Mouse (Mus musculus) neural tube, embryonic 13.5 days (tissue): ENCODE data around the gene Gm49661. TPM values are rescaled to one million over a fixed set of nuclear protein-coding genes. Genes with fewer than 3 reads are reported as not detected.

Experiments used
- ATAC-seq: fragments of 200-750 bp; cut with Nextera tagmentation; 2 replicates; pipeline ENCODE4 v1.8.0; 2017; ENCODE audit warnings: low read depth, mild to moderate bottlenecking, moderate TSS enrichment, moderate library complexity
- H3K27ac ChIP-seq: fragments of 300-500 bp; sonication (generic); replicated peaks from 2 replicates; pipeline ENCODE4 v1.5.1; 2015; ENCODE audit warnings: moderate library complexity, mild to moderate bottlenecking, inconsistent platforms
- H3K27me3 ChIP-seq: fragments of 300-500 bp; sonication (generic); 2 replicates; pipeline ENCODE4 v1.6.1; 2015; ENCODE audit warnings: mild to moderate bottlenecking, inconsistent platforms
- H3K36me3 ChIP-seq: fragments of 300-500 bp; sonication (generic); 2 replicates; pipeline ENCODE4 v1.6.1; 2015; ENCODE audit warnings: mild to moderate bottlenecking, inconsistent platforms
- H3K4me1 ChIP-seq: fragments of 300-500 bp; sonication (generic); replicated peaks from 2 replicates; pipeline ENCODE4 v1.6.1; 2015; ENCODE audit warnings: inconsistent platforms
- H3K4me2 ChIP-seq: fragments of 300-500 bp; sonication (generic); 2 replicates; pipeline ENCODE4 v1.6.1; 2015; ENCODE audit warnings: inconsistent platforms, mild to moderate bottlenecking, moderate library complexity
- H3K4me3 ChIP-seq: fragments of 300-500 bp; sonication (generic); 2 replicates; pipeline ENCODE4 v1.5.1; 2015; ENCODE audit warnings: mild to moderate bottlenecking, inconsistent platforms
- H3K9ac ChIP-seq: fragments of 300-500 bp; sonication (generic); 2 replicates; pipeline ENCODE4 v1.6.1; 2015; ENCODE audit warnings: moderate library complexity, mild to moderate bottlenecking, inconsistent platforms
- H3K9me3 ChIP-seq: fragments of 300-500 bp; sonication (generic); 2 replicates; pipeline ENCODE4 v1.6.1; 2016; ENCODE audit warnings: inconsistent platforms
- WGBS: fragments of 180-500 bp; shearing (Covaris S2); methylation state at CpG from one replicate; pipeline ENCODE4 v1.1.7; 2015; 5-methylcytosine and 5-hydroxymethylcytosine counted together
- polyA plus RNA-seq: library from polyadenylated mRNA; unstranded; fragments of >200 nt; fragmentation: Nextera tagmentation; extraction: Ambion mirVana; gene quantifications from 2 replicates; pipeline ENCODE4 v1.2.1, GENCODE M21; 2015

Gm49661 gene
- not detected in 2 replicates for polyA plus RNA-seq

- ATAC-seq, result peak; percentile 66
Measured at GRCm38 (mm10) chr8:84969241-84970134, at the start of gene Gm49661, which contains the start of the genes Prdx2 and Rnaseh2a. Gene Gm49661 (minus strand): TSS chr8:84969433. Gene Prdx2 (plus strand): TSS chr8:84969587. Gene Rnaseh2a (minus strand): TSS chr8:84969767.

DNA sequence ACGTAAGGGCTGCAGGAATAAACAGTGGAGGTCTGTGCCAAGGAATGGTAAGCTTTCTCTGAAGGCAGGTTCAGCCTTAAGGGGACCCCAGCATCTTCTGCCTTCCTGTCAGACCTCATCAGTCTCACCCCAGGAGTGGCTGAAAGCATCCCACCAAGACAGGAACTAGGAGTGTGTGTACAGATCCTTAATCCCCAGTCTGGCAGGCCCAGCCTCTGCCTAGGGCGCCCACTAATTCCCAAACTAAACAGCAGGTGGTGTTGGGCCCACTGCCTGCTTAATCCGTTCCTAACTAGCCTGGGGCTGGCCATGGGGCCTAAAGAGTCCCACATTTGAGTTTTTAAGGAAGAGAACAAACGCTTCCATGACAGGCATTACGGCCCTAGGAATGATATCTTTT is 48.0 kb upstream of the Gm49661 start:
- H3K4me1 ChIP-seq, result peaks cover 6% of the 10 kb centered on the region; the same call in 1 of the 2 replicates
- H3K4me3 ChIP-seq, result no peak overlapping the region
- H3K27me3 ChIP-seq, result peaks cover 29% of the 10 kb centered on the region
- no peak for ATAC-seq
- peaks cover 56% of the 10 kb centered on the region for H3K36me3 ChIP-seq
- WGBS, result 66% methylated on average over 5 of the region's 5 CpGs
- H3K9ac ChIP-seq, result no peak overlapping the region
- H3K27ac ChIP-seq, result no peak overlapping the region
- H3K4me2 ChIP-seq, result no peak overlapping the region
- H3K9me3 ChIP-seq, result no peaks in the 10 kb centered on the region

More at GRCm38 (mm10) chr8:84969241-84970134, at the start of gene Gm49661, which contains the start of the genes Prdx2 and Rnaseh2a:
- peaks cover 35% of the 10 kb centered on the region for H3K36me3 ChIP-seq
- H3K27me3 ChIP-seq, result no peaks in the 10 kb centered on the region
- peak within 1 kb of the TSS; percentile 98 for H3K4me2 ChIP-seq
- peak within 1 kb of the TSS; percentile 87 for H3K4me3 ChIP-seq
- no peaks in the 10 kb centered on the region for H3K9me3 ChIP-seq
- under 1% methylated on average over 56 of the region's 56 CpGs for whole genome bisulfite sequencing
- H3K4me1 ChIP-seq, result peaks cover 60% of the 10 kb centered on the region
- H3K9ac ChIP-seq, result peak within 1 kb of the TSS; percentile 99
- H3K27ac ChIP-seq, result peak within 1 kb of the TSS; percentile 87

DNA sequence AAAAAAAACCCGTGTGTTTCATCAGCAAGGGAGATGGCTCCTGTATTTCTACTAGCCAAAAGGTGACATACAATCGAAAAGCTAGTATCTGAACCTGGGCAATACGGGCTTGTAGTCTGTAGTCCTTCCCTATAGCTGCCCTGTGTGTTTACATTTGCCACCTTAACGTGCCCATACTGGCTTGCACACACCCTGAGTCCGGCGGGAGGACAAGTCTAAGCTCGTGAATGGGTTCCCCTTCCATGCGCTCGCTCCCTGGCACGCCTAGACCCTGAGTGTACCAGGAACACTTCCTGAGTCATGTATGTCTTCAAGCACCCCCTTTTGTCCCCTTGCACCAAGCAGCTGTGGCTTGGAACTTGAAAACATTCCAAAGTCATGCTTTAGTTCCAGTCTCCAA is 47.5 kb upstream of the Gm49661 start:
- peaks cover 51% of the 10 kb centered on the region for H3K36me3 ChIP-seq
- 77% methylated on average over 10 of the region's 10 CpGs for WGBS
- ATAC-seq, result no peak

DNA sequence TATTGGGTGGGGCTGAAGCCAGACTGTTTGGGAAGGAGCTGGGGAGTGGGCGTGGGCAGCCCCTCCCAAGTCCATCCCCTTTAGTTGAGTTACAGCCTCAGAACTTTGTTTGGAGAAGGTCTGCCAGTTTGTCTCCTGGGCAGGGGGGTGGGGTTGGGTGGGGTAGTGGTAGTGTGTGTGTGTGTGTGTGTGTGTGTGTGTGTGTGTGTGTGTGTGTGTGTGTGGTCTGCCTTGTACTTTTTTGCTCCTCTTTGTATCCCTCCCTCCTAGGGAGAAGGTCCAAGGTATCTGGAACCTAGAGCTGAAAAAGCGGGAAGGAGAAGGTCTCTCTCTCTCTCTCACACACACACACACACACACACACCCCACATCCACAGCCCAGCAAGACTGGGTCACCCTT is 45.2 kb upstream of the Gm49661 start, which contains the start of gene Best2:
Gene Best2 (minus strand): TSS at position 101 of the 400 bp plus-strand sequence.
- 64% methylated on average over 2 of the region's 2 CpGs for WGBS
- no peak for ATAC-seq
- H3K9ac ChIP-seq, result peak within 1 kb of the TSS; percentile 65

More for the DNA sequence above, 47.5 kb upstream of the Gm49661 start:
- no peak overlapping the region for H3K27ac ChIP-seq
- H3K4me2 ChIP-seq, result no peak overlapping the region
- peaks cover 34% of the 10 kb centered on the region for H3K27me3 ChIP-seq
- no peaks in the 10 kb centered on the region for H3K9me3 ChIP-seq
- no peak overlapping the region for H3K4me3 ChIP-seq
- H3K9ac ChIP-seq, result no peak overlapping the region
- peaks cover 6% of the 10 kb centered on the region; the same call in 1 of the 2 replicates for H3K4me1 ChIP-seq

DNA sequence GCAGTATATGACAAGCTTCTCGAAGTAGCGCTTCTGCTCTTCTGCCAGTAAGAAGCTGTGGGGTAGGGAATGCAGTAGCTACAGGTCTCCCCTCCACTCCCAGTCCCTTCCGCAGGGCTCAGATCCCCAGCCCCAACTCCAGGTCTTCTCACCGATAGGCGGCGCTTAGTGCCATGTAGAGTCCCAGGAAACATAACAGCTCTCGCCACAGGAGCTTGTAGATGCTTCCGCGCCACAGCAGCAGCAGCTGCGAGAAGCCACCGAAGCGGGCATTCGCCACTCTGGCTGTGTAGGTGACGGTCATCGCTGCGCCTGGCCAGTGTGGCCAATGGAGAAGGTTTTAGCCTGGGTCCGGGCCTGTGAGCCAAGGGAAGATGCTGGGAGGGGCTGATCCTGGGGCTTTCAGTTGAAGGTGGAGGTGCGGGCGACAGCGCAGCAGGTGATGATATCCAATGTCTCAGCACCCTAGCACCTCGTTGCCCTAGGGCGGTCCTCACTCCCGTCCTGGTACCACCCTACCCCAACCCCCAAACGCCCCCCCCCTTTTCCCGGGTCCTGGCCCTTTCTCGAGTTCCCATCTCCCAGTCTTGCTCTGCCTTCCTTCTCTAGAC is 44.1 kb upstream of the Gm49661 start:
- Histone ChIP-seq H3K27ac (no peak overlapping the region), H3K36me3 (peaks cover 17% of the 10 kb centered on the region), H3K4me3 (peak overlapping the region; percentile 33), H3K27me3 (peaks cover 60% of the 10 kb centered on the region), H3K9me3 (no peaks in the 10 kb centered on the region), H3K4me1 (peaks cover 9% of the 10 kb centered on the region; the same call in 1 of the 2 replicates), H3K4me2 (peak overlapping the region; percentile 64), H3K9ac (peak overlapping the region; percentile 65)
- ATAC-seq, result peak; percentile 80; the same call in 1 of the 2 replicates
- 4% methylated on average over 25 of the region's 26 CpGs for WGBS

More for the DNA sequence above, 45.2 kb upstream of the Gm49661 start, which contains the start of gene Best2:
- Histone ChIP-seq H3K4me2 (peak within 1 kb of the TSS; percentile 64), H3K27ac (no peak within 1 kb of the TSS), H3K4me3 (peak within 1 kb of the TSS; percentile 33), H3K4me1 (peaks cover 9% of the 10 kb centered on the region; the same call in 1 of the 2 replicates), H3K36me3 (peaks cover 28% of the 10 kb centered on the region), H3K27me3 (peaks cover 51% of the 10 kb centered on the region), H3K9me3 (no peaks in the 10 kb centered on the region)

GRCm38 (mm10) chr8:85011242-85011641 is 42.0 kb upstream of the Gm49661 start:
- Histone ChIP-seq H3K4me3 (no peak overlapping the region), H3K27ac (no peak overlapping the region), H3K4me1 (peaks cover 9% of the 10 kb centered on the region; the same call in 1 of the 2 replicates), H3K9me3 (no peaks in the 10 kb centered on the region), H3K36me3 (no peaks in the 10 kb centered on the region), H3K9ac (no peak overlapping the region), H3K27me3 (peaks cover 73% of the 10 kb centered on the region), H3K4me2 (no peak overlapping the region)
- no peak for ATAC-seq
- WGBS, result 17% methylated on average over 28 of the region's 28 CpGs

DNA sequence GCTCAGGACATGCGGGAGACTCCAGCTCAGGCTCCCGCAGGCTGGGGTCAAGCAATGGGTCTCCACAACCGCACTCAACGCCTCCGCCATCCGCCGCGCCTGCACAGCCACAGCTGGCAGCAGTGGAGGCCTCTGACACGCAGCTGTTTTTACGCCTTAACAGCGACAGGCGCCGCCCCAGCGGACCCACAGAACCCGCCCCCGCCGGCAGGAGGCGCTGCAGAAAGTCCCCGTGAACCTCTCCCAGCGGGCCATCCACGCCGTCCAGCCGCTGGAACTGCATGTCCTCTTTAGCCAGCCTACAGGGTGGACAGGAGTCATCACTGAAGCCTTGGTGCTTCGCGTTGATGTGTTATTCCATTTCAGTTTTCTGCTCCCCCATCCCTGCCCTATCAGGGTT is 38.5 kb upstream of the Gm49661 start:
- Histone ChIP-seq H3K27ac (no peak overlapping the region), H3K4me1 (0 out of 2 replicates have a peak, but pooled peaks cover 3% of the 10 kb centered on the region), H3K36me3 (peaks cover 4% of the 10 kb centered on the region; the same call in 1 of the 2 replicates), H3K4me2 (no peak overlapping the region), H3K9me3 (no peaks in the 10 kb centered on the region), H3K4me3 (no peak overlapping the region), H3K9ac (no peak overlapping the region), H3K27me3 (peaks cover 58% of the 10 kb centered on the region)
- no peak for ATAC-seq
- WGBS, result 18% methylated on average over 25 of the region's 25 CpGs

DNA sequence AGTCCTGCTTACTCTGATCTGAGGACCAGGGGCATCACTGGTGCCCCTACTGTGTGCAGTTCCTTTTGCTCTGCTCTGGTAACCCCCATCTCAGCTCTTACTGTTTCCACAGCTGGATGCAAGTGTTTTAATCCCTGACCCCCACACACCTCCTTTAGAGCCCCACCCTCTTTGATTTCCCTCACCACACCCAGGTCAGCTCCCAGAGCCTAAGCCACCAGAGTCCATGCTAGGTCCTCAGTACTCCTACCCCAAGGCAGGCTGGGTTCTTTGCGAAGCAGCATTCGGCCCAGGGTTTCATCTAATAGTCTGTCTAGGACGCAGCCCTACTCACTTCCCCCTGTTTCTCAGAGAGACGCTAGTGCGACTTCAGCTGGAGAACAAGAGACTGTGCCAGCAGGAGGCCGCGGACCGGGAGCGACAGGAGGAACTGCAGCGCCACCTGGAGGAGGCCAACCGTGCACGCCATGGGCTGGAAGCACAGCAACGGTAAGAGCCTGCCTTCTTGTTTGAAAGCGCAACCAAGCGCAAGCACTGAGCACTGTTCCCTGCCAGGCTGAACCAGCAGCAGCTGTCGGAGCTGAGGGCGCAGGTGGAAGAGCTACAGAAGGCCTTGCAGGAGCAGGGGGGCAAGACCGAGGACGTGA is 28.5 kb upstream of the Gm49661 start:
- ATAC-seq, result peak; percentile 73
- no peak overlapping the region for H3K27ac ChIP-seq
- peaks cover 18% of the 10 kb centered on the region for H3K36me3 ChIP-seq
- H3K27me3 ChIP-seq, result peaks cover 33% of the 10 kb centered on the region
- H3K9ac ChIP-seq, result peak overlapping the region; percentile 58; the same call in 1 of the 2 replicates
- no peaks in the 10 kb centered on the region for H3K9me3 ChIP-seq
- H3K4me2 ChIP-seq, result peak overlapping the region; percentile 34
- H3K4me3 ChIP-seq, result no peak overlapping the region
- peaks cover 15% of the 10 kb centered on the region for H3K4me1 ChIP-seq
- WGBS, result 5% methylated on average over 19 of the region's 19 CpGs

- no peak overlapping the region for H3K4me3 ChIP-seq
- no peak for ATAC-seq
Measured at GRCm38 (mm10) chr8:84996978-84997377, 27.7 kb upstream of the Gm49661 start.

GRCm38 (mm10) chr8:84995680-84996079 is 26.4 kb upstream of the Gm49661 start:
- ATAC-seq, result no peak
- no peaks in the 10 kb centered on the region for H3K9me3 ChIP-seq
- no peak overlapping the region for H3K4me3 ChIP-seq
- H3K27me3 ChIP-seq, result peaks cover 33% of the 10 kb centered on the region
- H3K27ac ChIP-seq, result 0 out of 2 replicates have a peak overlapping the region, but pooled peaks have one; percentile 1
- peaks cover 22% of the 10 kb centered on the region for H3K4me1 ChIP-seq
- peaks cover 7% of the 10 kb centered on the region for H3K36me3 ChIP-seq
- no peak overlapping the region for H3K4me2 ChIP-seq
- no peak overlapping the region for H3K9ac ChIP-seq
- WGBS, result 25% methylated on average over 25 of the region's 25 CpGs

More at GRCm38 (mm10) chr8:84996978-84997377, 27.7 kb upstream of the Gm49661 start:
- no peak overlapping the region for H3K9ac ChIP-seq
- no peak overlapping the region for H3K4me2 ChIP-seq
- peaks cover 33% of the 10 kb centered on the region for H3K27me3 ChIP-seq
- no peak overlapping the region for H3K27ac ChIP-seq
- peaks cover 12% of the 10 kb centered on the region for H3K36me3 ChIP-seq
- H3K4me1 ChIP-seq, result peaks cover 15% of the 10 kb centered on the region
- no peaks in the 10 kb centered on the region for H3K9me3 ChIP-seq
- WGBS, result 80% methylated on average over 5 of the region's 5 CpGs

DNA sequence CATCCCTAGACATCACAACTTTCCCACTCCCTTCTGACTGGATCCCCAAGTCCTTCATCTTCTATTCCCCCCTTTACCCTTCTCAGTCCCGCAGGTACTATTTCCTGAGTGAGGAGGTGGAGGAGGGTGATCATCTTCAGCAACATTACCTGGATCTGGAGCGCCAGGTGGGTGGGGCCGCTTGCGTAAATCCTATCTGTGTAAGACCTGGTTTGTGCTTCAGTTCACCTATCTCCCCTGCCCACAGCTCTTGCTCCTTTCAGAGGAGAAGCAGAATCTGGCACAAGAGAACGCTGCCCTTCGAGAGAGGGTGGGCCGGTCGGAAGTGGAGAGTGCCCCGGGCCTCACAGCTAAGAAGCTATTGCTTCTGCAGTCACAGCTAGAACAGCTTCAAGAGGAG is 25.1 kb upstream of the Gm49661 start:
- no peak overlapping the region for H3K27ac ChIP-seq
- no peak overlapping the region for H3K4me3 ChIP-seq
- no peaks in the 10 kb centered on the region for H3K9me3 ChIP-seq
- 93% methylated on average over 9 of the region's 9 CpGs for WGBS
- no peak overlapping the region for H3K4me2 ChIP-seq
- peaks cover 33% of the 10 kb centered on the region for H3K27me3 ChIP-seq
- no peak overlapping the region for H3K9ac ChIP-seq
- ATAC-seq, result no peak
- H3K36me3 ChIP-seq, result peaks cover 7% of the 10 kb centered on the region
- peaks cover 29% of the 10 kb centered on the region for H3K4me1 ChIP-seq
